Mouse (Mus musculus) bone marrow macrophage, adult 2 months (primary cell): ENCODE measurements around the gene Lce1g.

Experiments used
- CTCF ChIP-seq: IDR thresholded peaks from 2 replicates; pipeline ENCODE4 v1.5.1; 2012; ENCODE audit warnings: low read depth, mild to moderate bottlenecking, low read length, moderate library complexity
- POLR2A ChIP-seq: IDR thresholded peaks from 2 replicates; pipeline ENCODE4 v1.6.1; 2012; ENCODE audit warnings: mild to moderate bottlenecking, low read depth, low read length, borderline replicate concordance

DNA sequence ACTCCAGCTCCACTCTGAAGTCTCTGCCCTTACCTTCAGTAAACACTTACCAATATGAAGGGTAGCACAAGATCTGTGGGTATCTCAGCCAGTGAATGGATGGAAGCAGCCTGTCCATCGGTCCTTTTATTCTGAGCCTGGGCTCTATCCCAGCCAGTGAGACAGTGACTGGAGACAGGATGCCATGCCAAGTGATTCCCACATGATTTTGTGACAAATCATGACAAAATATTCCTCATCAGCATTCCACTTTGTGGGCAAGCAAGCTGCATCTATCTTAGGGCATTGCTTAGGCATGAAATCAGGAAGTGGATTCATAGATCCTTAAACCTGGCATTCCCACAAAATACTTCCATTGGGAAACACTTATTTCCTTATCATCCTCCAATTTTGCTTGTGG lies at the start of gene Lce1g:
- TF ChIP-seq POLR2A (no peak), CTCF (no peak)
